Mouse (Mus musculus) heart, postnatal 4 days (tissue): ENCODE measurements around the gene Slc38a8. TPM values are rescaled to one million over a fixed set of nuclear protein-coding genes. Genes with fewer than 3 reads are reported as not detected.

ENCODE experiments used
- DNase-seq: peaks from one replicate; pipeline ENCODE4 v3.0.0; 2021
- total RNA-seq, 2 experiments: library from RNA; stranded (reverse); gene quantifications; 2 replicates each; pipeline ENCODE4 v1.2.3; 2021

Slc38a8 gene
- total RNA-seq, 2 experiments from 2014 or later: not detected

- no peak for DNase-seq
Measured at GRCm38 (mm10) chr8:119484145-119484896, 17.2 kb downstream of the Slc38a8 start.

GRCm38 (mm10) chr8:119478684-119479083, 22.8 kb downstream of the Slc38a8 start:
- no peak for DNase-seq

- DNase-seq: no peak
Measured at GRCm38 (mm10) chr8:119468091-119468490, 33.4 kb downstream of the Slc38a8 start.

- DNase-seq: no peak
Measured at GRCm38 (mm10) chr8:119466794-119467193, 34.7 kb downstream of the Slc38a8 start.

GRCm38 (mm10) chr8:119466105-119466504, 35.4 kb downstream of the Slc38a8 start:
- no peak for DNase-seq

GRCm38 (mm10) chr8:119463709-119464108, 37.8 kb downstream of the Slc38a8 start:
- DNase-seq: no peak

- no peak for DNase-seq
Measured at GRCm38 (mm10) chr8:119461356-119461755, 40.1 kb downstream of the Slc38a8 start.

GRCm38 (mm10) chr8:119459724-119460123, 41.8 kb downstream of the Slc38a8 start:
- DNase-seq: no peak

- DNase-seq: no peak
Measured at GRCm38 (mm10) chr8:119456045-119456444, 45.5 kb downstream of the Slc38a8 start.

GRCm38 (mm10) chr8:119452919-119453318, 48.6 kb downstream of the Slc38a8 start:
- DNase-seq: no peak

- no peak for DNase-seq
Measured at GRCm38 (mm10) chr8:119451131-119451530, 50.4 kb downstream of the Slc38a8 start.

- no peak for DNase-seq
Measured at GRCm38 (mm10) chr8:119449627-119450026, 51.9 kb downstream of the Slc38a8 start.

- DNase-seq: no peak
Measured at GRCm38 (mm10) chr8:119447781-119448170, 53.7 kb downstream of the Slc38a8 start.

- DNase-seq: no peak
Measured at GRCm38 (mm10) chr8:119446990-119447780, 54.3 kb downstream of the Slc38a8 start.

- peak; percentile 89 for DNase-seq
Measured at GRCm38 (mm10) chr8:119446211-119446989, 55.1 kb downstream of the Slc38a8 start, which contains the start of gene Necab2. Gene Necab2 (plus strand): TSS chr8:119446719.

- no peak for DNase-seq
Measured at GRCm38 (mm10) chr8:119442970-119443369, 58.5 kb downstream of the Slc38a8 start.

GRCm38 (mm10) chr8:119442013-119442412, 59.5 kb downstream of the Slc38a8 start:
- no peak for DNase-seq

- DNase-seq: no peak
Measured at GRCm38 (mm10) chr8:119440952-119441270, 60.6 kb downstream of the Slc38a8 start.

GRCm38 (mm10) chr8:119440250-119440951, 61.1 kb downstream of the Slc38a8 start:
- DNase-seq: peak; percentile 86

GRCm38 (mm10) chr8:119439893-119440249, 61.6 kb downstream of the Slc38a8 start:
- DNase-seq: no peak

- DNase-seq: no peak
Measured at GRCm38 (mm10) chr8:119439424-119439823, 62.1 kb downstream of the Slc38a8 start.

GRCm38 (mm10) chr8:119438876-119439275, 62.6 kb downstream of the Slc38a8 start:
- no peak for DNase-seq
